Mouse (Mus musculus) megakaryocyte, embryonic 14.5 days (primary cell): ENCODE measurements around the gene Rcor1. TPM values are rescaled to one million over a fixed set of nuclear protein-coding genes. Genes with fewer than 3 reads are reported as not detected.

Source experiments
- H3K27me3 ChIP-seq: replicated peaks from 2 replicates; pipeline ENCODE3; 2012; ENCODE audit warnings: inconsistent platforms
- H3K36me3 ChIP-seq: replicated peaks from 2 replicates; pipeline ENCODE3; 2012; ENCODE audit warnings: low read length, inconsistent platforms, mixed read lengths
- H3K4me1 ChIP-seq: 2 replicates; pipeline ENCODE4 v1.6.1; 2012; ENCODE audit warnings: inconsistent platforms
- H3K4me3 ChIP-seq: replicated peaks from 2 replicates; pipeline ENCODE3; 2012; ENCODE audit warnings: moderate library complexity, mild to moderate bottlenecking, inconsistent platforms
- H3K9me3 ChIP-seq: 2 replicates; pipeline ENCODE4 v1.6.1; 2012; ENCODE audit warnings: inconsistent platforms
- FLI1 ChIP-seq: IDR thresholded peaks from 2 replicates; pipeline ENCODE4 v1.6.1; 2012; ENCODE audit warnings: low read length, inconsistent platforms, mixed read lengths
- GATA1 ChIP-seq: IDR thresholded peaks from 3 replicates; pipeline ENCODE4 v1.6.1; 2012; ENCODE audit warnings: mixed read lengths, low read length, inconsistent platforms, borderline replicate concordance
- polyA plus RNA-seq: library from polyadenylated mRNA; stranded (reverse); fragments of >175 nt; gene quantifications from 2 replicates; pipeline ENCODE4 v1.2.3, GENCODE M21; 2012; ENCODE audit warnings: low replicate concordance; ENCODE audit not compliant: insufficient read depth

Gene Rcor1
- polyA plus RNA-seq, 1 experiment, result 2.9 TPM

GRCm38 (mm10) chr12:111114593-111114992 is 75.4 kb downstream of the Rcor1 start:
- peaks cover 13% of the 10 kb centered on the region; the same call in 1 of the 2 replicates for H3K4me1 ChIP-seq
- no peak overlapping the region for H3K4me3 ChIP-seq
- H3K36me3 ChIP-seq, result peaks cover 99% of the 10 kb centered on the region
- no peaks in the 10 kb centered on the region for H3K9me3 ChIP-seq
- TF ChIP-seq FLI1, result no peak
- no peak for TF ChIP-seq GATA1
- H3K27me3 ChIP-seq, result no peaks in the 10 kb centered on the region

GRCm38 (mm10) chr12:111119506-111120085 is 80.4 kb downstream of the Rcor1 start:
- H3K9me3 ChIP-seq, result peaks cover 9% of the 10 kb centered on the region

GRCm38 (mm10) chr12:111120976-111121645 is 82.0 kb downstream of the Rcor1 start:
- H3K27me3 ChIP-seq, result no peaks in the 10 kb centered on the region
- peaks cover 9% of the 10 kb centered on the region; the same call in 1 of the 2 replicates for H3K4me1 ChIP-seq
- TF ChIP-seq FLI1, result no peak
- peaks cover 65% of the 10 kb centered on the region for H3K36me3 ChIP-seq
- no peak overlapping the region for H3K4me3 ChIP-seq
- H3K9me3 ChIP-seq, result peaks cover 9% of the 10 kb centered on the region

More at GRCm38 (mm10) chr12:111119506-111120085, 80.4 kb downstream of the Rcor1 start:
- no peak overlapping the region for H3K4me3 ChIP-seq
- H3K4me1 ChIP-seq, result peaks cover 13% of the 10 kb centered on the region; the same call in 1 of the 2 replicates
- H3K36me3 ChIP-seq, result peaks cover 80% of the 10 kb centered on the region
- TF ChIP-seq FLI1 (no peak), GATA1 (no peak)
- H3K27me3 ChIP-seq, result no peaks in the 10 kb centered on the region

DNA sequence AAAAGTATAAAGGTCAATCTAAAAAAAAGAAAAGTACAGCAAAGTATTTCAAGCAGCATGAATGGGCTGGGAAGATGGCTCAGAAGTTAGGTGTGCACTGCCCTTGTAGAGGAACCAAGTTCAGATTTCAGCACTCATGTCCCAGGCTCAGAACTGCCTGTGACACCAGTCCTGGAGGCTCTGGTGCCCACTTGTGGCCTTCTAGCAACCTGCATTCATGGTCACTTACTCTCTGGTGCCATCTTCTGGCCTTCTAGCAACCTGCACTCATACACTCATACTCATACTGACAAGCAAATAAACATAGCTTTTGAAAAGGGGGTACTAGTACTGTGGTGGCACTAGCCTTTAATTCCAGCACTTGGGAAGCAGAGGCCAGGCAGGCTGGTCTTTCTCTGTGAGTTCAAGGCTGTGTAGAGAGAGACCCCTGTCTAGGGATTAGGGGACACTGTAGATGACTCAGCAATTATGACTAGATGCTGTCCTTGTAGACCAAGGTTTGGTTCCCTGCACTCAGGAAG is 83.2 kb downstream of the Rcor1 start:
- H3K4me1 ChIP-seq, result peaks cover 6% of the 10 kb centered on the region; the same call in 1 of the 2 replicates
- H3K9me3 ChIP-seq, result peaks cover 9% of the 10 kb centered on the region
- no peak overlapping the region for H3K4me3 ChIP-seq
- TF ChIP-seq GATA1 (no peak), FLI1 (no peak)
- H3K36me3 ChIP-seq, result peaks cover 57% of the 10 kb centered on the region
- no peaks in the 10 kb centered on the region for H3K27me3 ChIP-seq

DNA sequence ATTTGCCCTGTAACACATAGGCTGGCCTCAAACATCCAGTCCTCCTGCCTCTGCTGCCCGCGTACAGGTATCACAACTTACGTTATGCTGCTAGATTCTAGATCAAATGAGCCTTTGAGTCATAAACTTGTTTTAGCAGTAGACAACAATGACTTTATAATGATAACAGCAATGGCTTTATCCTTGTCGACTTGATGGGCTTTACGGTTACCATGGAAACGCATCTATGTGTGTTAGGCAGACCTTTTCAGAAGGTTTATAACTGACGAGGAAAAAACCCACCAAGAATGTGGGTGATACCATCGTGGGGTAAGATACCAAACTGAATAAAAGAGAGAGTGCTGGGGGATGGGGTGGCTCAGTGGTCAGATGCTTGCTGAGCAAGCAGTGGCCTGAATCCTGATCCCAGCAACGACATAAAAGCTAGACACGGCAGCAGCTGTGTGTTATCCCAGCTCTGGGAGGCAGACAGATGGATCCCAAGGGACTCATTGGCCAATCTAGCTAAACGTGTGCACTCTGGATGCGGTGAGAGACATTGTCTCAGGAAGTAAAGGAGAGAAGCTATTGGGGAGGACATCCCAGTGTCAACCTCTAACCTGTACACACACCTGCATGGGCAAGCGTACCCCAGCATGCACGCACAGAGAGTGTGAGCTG is 85.6 kb downstream of the Rcor1 start:
- no peaks in the 10 kb centered on the region for H3K27me3 ChIP-seq
- TF ChIP-seq FLI1, result no peak
- no peak for TF ChIP-seq GATA1
- H3K9me3 ChIP-seq, result peaks cover 9% of the 10 kb centered on the region
- H3K4me3 ChIP-seq, result no peak overlapping the region
- H3K4me1 ChIP-seq, result no peaks in the 10 kb centered on the region; the same call in 1 of the 2 replicates
- peaks cover 34% of the 10 kb centered on the region for H3K36me3 ChIP-seq

DNA sequence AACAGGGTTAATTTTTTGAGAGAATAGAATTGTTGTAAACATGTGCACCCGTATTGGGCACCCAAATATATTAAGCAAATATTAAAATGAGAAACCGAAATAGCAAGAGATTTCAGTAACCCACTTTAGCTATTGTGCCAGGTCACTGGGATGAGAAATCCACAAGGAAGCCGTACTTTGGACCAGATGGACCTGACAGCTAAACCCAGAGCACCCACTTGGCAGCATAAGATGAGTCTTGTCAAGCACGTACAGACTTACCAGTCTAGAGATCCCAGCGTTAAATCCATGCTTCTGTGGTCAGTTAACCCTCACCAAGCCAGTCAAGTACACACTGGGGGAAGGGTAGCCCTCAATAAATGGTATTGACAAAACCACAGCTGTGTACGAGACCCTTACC is 86.5 kb downstream of the Rcor1 start:
- no peak for TF ChIP-seq FLI1
- no peak for TF ChIP-seq GATA1
- Histone ChIP-seq H3K9me3 (peaks cover 15% of the 10 kb centered on the region), H3K27me3 (peaks cover 2% of the 10 kb centered on the region), H3K36me3 (peaks cover 25% of the 10 kb centered on the region), H3K4me3 (no peak overlapping the region), H3K4me1 (peaks cover 4% of the 10 kb centered on the region; the same call in 1 of the 2 replicates)

GRCm38 (mm10) chr12:111134169-111134568 is 95.0 kb downstream of the Rcor1 start:
- Histone ChIP-seq H3K9me3 (peaks cover 38% of the 10 kb centered on the region), H3K27me3 (peaks cover 30% of the 10 kb centered on the region), H3K36me3 (peaks cover 2% of the 10 kb centered on the region), H3K4me1 (peaks cover 23% of the 10 kb centered on the region), H3K4me3 (no peak overlapping the region)
- no peak for TF ChIP-seq GATA1
- no peak for TF ChIP-seq FLI1

- H3K4me1 ChIP-seq, result peaks cover 21% of the 10 kb centered on the region
- peaks cover 43% of the 10 kb centered on the region for H3K9me3 ChIP-seq
- peaks cover 2% of the 10 kb centered on the region for H3K36me3 ChIP-seq
- H3K27me3 ChIP-seq, result peaks cover 28% of the 10 kb centered on the region
- TF ChIP-seq FLI1, result no peak
- TF ChIP-seq GATA1, result no peak
- H3K4me3 ChIP-seq, result no peak overlapping the region
Observed at GRCm38 (mm10) chr12:111134791-111135733, 95.9 kb downstream of the Rcor1 start.

DNA sequence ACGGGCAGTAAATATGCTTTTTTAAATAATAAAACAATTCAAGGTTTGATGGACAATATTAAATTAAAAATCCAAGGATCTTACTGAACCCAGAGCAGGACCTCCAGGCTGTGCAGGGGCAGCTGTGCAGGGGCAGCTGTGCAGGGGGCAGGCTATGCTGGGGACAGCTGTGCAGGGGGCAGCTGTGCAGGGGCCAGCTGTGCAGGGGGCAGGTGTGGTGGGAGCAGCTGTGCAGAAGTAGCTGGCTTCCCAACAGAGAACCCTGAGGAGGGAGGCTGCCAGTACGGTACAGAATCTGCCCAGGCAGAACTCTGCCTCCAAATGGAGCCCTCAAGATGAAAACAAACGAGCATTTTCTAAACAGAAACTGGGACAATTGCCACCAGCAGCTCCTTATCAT is 96.8 kb downstream of the Rcor1 start:
- Histone ChIP-seq H3K36me3 (peaks cover 2% of the 10 kb centered on the region), H3K27me3 (peaks cover 30% of the 10 kb centered on the region), H3K4me1 (peaks cover 20% of the 10 kb centered on the region), H3K9me3 (peaks cover 41% of the 10 kb centered on the region), H3K4me3 (no peak overlapping the region)
- TF ChIP-seq GATA1, result no peak
- TF ChIP-seq FLI1, result no peak
